ENCODE assay signal across 7 mouse cellular contexts in genomic region chr11:115833021-115833513, GRCm38 (mm10). TPM values are rescaled to one million over a fixed set of nuclear protein-coding genes. Genes with fewer than 3 reads are reported as not detected.
DNase-seq lines count a peak whose midpoint lies in the region; ATAC-seq and TF ChIP-seq lines count a peak whose summit lies in the region.

No protein-coding gene starts in this region.

- peaks cover 71% of the 10 kb centered on the region for H3K36me3 ChIP-seq in G1E (replicated peaks)

- no peak for TF ChIP-seq CTCF in G1E (IDR thresholded peaks at IDR 0.05; ENCODE audit: low read depth, low read length)

- H3K4me3 ChIP-seq in G1E (ENCODE audit: low read depth, low read length) = peak overlapping the region; percentile 52; the same call in 1 of the 2 replicates

- H3K27me3 ChIP-seq in G1E (ENCODE audit: insufficient read depth, low read length) = peaks cover 6% of the 10 kb centered on the region; the same call in 1 of the 2 replicates

- peaks cover 76% of the 10 kb centered on the region for H3K4me1 ChIP-seq in G1E (ENCODE audit: insufficient read depth, low read depth, low read length)

- no peak for DNase-seq in G1E (ENCODE audit: low spot score)
- DNase-seq in embryo, embryonic 11 days = peak; percentile 55
- peak; percentile 77 for DNase-seq in kidney, postnatal 14 days
- peak; percentile 43 for DNase-seq in lung, postnatal 14 days
- DNase-seq in frontal cortex, postnatal 10 days (ENCODE audit: low spot score in 2 of 2) = no peak
- no peak for DNase-seq in left cerebral cortex, adult 9 months (ENCODE audit: low spot score in 2 of 2)
- DNase-seq in layer of hippocampus, postnatal 10 days (ENCODE audit: low spot score in 2 of 2) = no peak

- H3K9me3 ChIP-seq in G1E (replicated peaks) = no peaks in the 10 kb centered on the region

- ATAC-seq in G1E (ENCODE audit: extremely low read depth, insufficient number of reproducible peaks, low FRiP score, poor library complexity, severe bottlenecking) = no peak

RNA-seq across cellular contexts. Expression of gene Llgl2, which starts 9.2 kb away (rescaled TPM):
- total RNA-seq in G1E (2014; fragmentation: Nextera tagmentation) = 9.3 and 10.2 TPM in 2 replicates
- 8.0 and 10.5 TPM in 2 replicates for total RNA-seq in G1E (2017)
- 18.1 and 22.5 TPM in 2 replicates for polyA plus RNA-seq in G1E (2012)
- total RNA-seq in layer of hippocampus, postnatal 10 days (2021) = 1 to 10 TPM in 1 of 2 experiments, under 1 TPM in 1; 0.73 to 1.0 TPM

RNA-seq across cellular contexts. Expression of gene Tsen54, which starts 18.5 kb away (rescaled TPM):
- total RNA-seq in G1E (2014; fragmentation: Nextera tagmentation) (6.2 and 6.6 TPM in 2 replicates), G1E (2017) (16.8 and 18.7 TPM in 2 replicates)
- 33.0 and 37.5 TPM in 2 replicates for polyA plus RNA-seq in G1E (2012)
- total RNA-seq in layer of hippocampus, postnatal 10 days (2021) = 10 to 100 TPM; 16.1 to 22.3 TPM

RNA-seq across cellular contexts. Expression of gene Caskin2, which starts 19.6 kb away (rescaled TPM):
- total RNA-seq in G1E (2014; fragmentation: Nextera tagmentation) (not detected in 2 replicates), G1E (2017) (0.17 and 0.33 TPM in 2 replicates)
- polyA plus RNA-seq in G1E (2012) = 0.02 and 0.04 TPM in 2 replicates
- 10 to 100 TPM; 20.5 to 21.6 TPM for total RNA-seq in layer of hippocampus, postnatal 10 days (2021)

RNA-seq across cellular contexts. Expression of gene Myo15b, which starts 25.1 kb away (rescaled TPM):
- 1.1 TPM in 1 of 2 replicates, not detected in the other for total RNA-seq in G1E (2014; fragmentation: Nextera tagmentation)
- total RNA-seq in G1E (2017) = 0.16 and 0.17 TPM in 2 replicates
- polyA plus RNA-seq in G1E (2012) = 0.33 and 0.35 TPM in 2 replicates
- under 1 TPM; 0.04 to 0.21 TPM for total RNA-seq in layer of hippocampus, postnatal 10 days (2021)

Comparison
In these comparisons a context has a peak if more than half of its experiments do, and no peak if none do; other contexts are left out.
1. DNase-seq: peak in embryo, embryonic 11 days (single experiment), kidney, postnatal 14 days (single experiment) and lung, postnatal 14 days (single experiment); none in G1E (single experiment), frontal cortex, postnatal 10 days (0 of 2), left cerebral cortex, adult 9 months (0 of 2) and layer of hippocampus, postnatal 10 days (0 of 2).
2. RNA of gene Llgl2, which starts 9.2 kb away (total RNA-seq): 8.0 to 10.5 TPM in G1E; 0.73 to 1.0 TPM in layer of hippocampus, postnatal 10 days; every median in the first group is over 4 times any median in the second.
3. RNA of gene Caskin2, which starts 19.6 kb away (total RNA-seq): 20.5 to 21.6 TPM in layer of hippocampus, postnatal 10 days; 0.17 to 0.33 TPM in G1E; every median in the first group is over 10 times any median in the second.